Mouse (Mus musculus) hindbrain, embryonic 16.5 days (tissue): ENCODE data around the gene Rps11. TPM values are rescaled to one million over a fixed set of nuclear protein-coding genes. Genes with fewer than 3 reads are reported as not detected.
"Not testable (repeated sequence)": the region's sequence is repeated elsewhere in the genome, so short reads cannot be mapped to it uniquely, and the experiment has no call there.

ENCODE experiments used
- ATAC-seq: fragments of 200-750 bp; cut with Nextera tagmentation; 2 replicates; pipeline ENCODE4 v1.8.0; 2017; ENCODE audit warnings: moderate TSS enrichment, moderate library complexity
- H3K27ac ChIP-seq: fragments of 300-500 bp; sonication (generic); 2 replicates; pipeline ENCODE4 v1.5.1; 2014; ENCODE audit warnings: low read depth, mild to moderate bottlenecking, control low read depth, low read length, moderate library complexity
- H3K27me3 ChIP-seq: fragments of 300-500 bp; sonication (generic); replicated peaks from 2 replicates; pipeline ENCODE4 v1.6.1; 2014; ENCODE audit warnings: low read length; ENCODE audit not compliant: control insufficient read depth, insufficient read depth
- H3K36me3 ChIP-seq: fragments of 300-500 bp; sonication (generic); 2 replicates; pipeline ENCODE4 v1.6.1; 2014; ENCODE audit warnings: mild to moderate bottlenecking, low read length, moderate library complexity, mixed read lengths; ENCODE audit not compliant: control insufficient read depth, insufficient read depth
- H3K4me1 ChIP-seq: fragments of 300-500 bp; sonication (generic); 2 replicates; pipeline ENCODE4 v1.6.1; 2014; ENCODE audit warnings: low read depth, low read length; ENCODE audit not compliant: control insufficient read depth, insufficient read depth
- H3K4me2 ChIP-seq: fragments of 300-500 bp; sonication (generic); 2 replicates; pipeline ENCODE4 v1.6.1; 2014; ENCODE audit warnings: mild to moderate bottlenecking, low read length, control low read depth, moderate library complexity
- H3K4me3 ChIP-seq: fragments of 300-500 bp; sonication (generic); 2 replicates; pipeline ENCODE4 v1.5.1; 2014; ENCODE audit warnings: mild to moderate bottlenecking, low read length, control low read depth, moderate library complexity
- H3K9ac ChIP-seq: fragments of 300-500 bp; sonication (generic); 2 replicates; pipeline ENCODE4 v1.6.1; 2014; ENCODE audit warnings: low read depth, mild to moderate bottlenecking, control low read depth, low read length, moderate library complexity
- H3K9me3 ChIP-seq: fragments of 300-500 bp; sonication (generic); 2 replicates; pipeline ENCODE4 v1.6.1; 2014; ENCODE audit warnings: mild to moderate bottlenecking, low read length, moderate library complexity; ENCODE audit not compliant: control insufficient read depth
- WGBS: fragments of 180-500 bp; shearing (Covaris S2); extraction: QIAGEN DNeasy Blood & Tissue Kit; methylation state at CpG from one replicate; pipeline ENCODE4 v1.1.7; 2014; 5-methylcytosine and 5-hydroxymethylcytosine counted together
- polyA plus RNA-seq: library from polyadenylated mRNA; unstranded; fragments of >200 nt; fragmentation: Nextera tagmentation; extraction: Ambion mirVana; gene quantifications from 2 replicates; pipeline ENCODE4 v1.2.1, GENCODE M21; 2015

Rps11 gene
- polyA plus RNA-seq, 1 experiment from 2014 or later, result 709 TPM

GRCm38 (mm10) chr7:45128624-45129246 lies 4.5 kb upstream of the Rps11 start, which contains the start of gene Rpl13a:
Gene Rpl13a, minus strand, starts transcription at chr7:45128761.
- Histone ChIP-seq H3K36me3 (peaks cover 18% of the 10 kb centered on the region), H3K9ac (peak within 1 kb of the TSS; percentile 100), H3K4me3 (peak within 1 kb of the TSS; percentile 89), H3K4me1 (peaks cover 27% of the 10 kb centered on the region), H3K4me2 (peak within 1 kb of the TSS; percentile 83), H3K9me3 (no peaks in the 10 kb centered on the region), H3K27ac (peak within 1 kb of the TSS; percentile 91), H3K27me3 (no peaks in the 10 kb centered on the region)
- under 1% methylated on average over 48 of the region's 48 CpGs for WGBS
- peak; percentile 95 for ATAC-seq

DNA sequence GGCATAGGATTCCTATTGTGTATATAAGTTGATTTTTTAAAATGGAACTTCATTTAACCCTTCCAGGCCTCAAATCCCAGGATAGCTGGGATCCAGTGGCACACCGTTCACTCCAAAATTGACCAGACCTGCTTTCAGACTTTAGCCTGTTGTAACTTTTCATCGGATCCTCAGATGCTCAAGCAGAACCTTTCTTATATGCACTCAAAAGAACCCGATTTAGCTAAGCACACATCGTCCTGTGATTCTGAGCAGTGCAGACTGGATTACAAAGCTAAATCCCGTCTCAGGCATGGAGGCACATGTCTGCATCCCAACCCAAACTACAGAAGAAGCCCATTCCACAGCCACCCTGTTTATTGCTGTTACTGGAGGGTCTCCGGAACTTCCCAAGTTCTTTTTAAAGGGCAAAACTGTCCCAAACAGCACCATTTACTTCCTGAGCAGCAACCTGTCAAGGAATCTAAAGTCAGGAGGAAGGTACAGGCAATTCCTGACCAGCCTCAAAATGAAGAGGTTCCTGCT lies 3.5 kb upstream of the Rps11 start:
- ATAC-seq, result no peak
- H3K27ac ChIP-seq, result peak overlapping the region; percentile 91
- peak overlapping the region; percentile 89 for H3K4me3 ChIP-seq
- peak overlapping the region; percentile 83 for H3K4me2 ChIP-seq
- no peaks in the 10 kb centered on the region for H3K27me3 ChIP-seq
- peaks cover 33% of the 10 kb centered on the region for H3K4me1 ChIP-seq
- 0% methylated on average over 6 of the region's 6 CpGs for WGBS
- H3K36me3 ChIP-seq, result peaks cover 22% of the 10 kb centered on the region
- peak overlapping the region; percentile 100 for H3K9ac ChIP-seq
- H3K9me3 ChIP-seq, result no peaks in the 10 kb centered on the region

- peaks cover 28% of the 10 kb centered on the region for H3K36me3 ChIP-seq
- 50% methylated on average over 21 of the region's 21 CpGs for WGBS
- peaks cover 37% of the 10 kb centered on the region for H3K4me1 ChIP-seq
Measured at GRCm38 (mm10) chr7:45126844-45127699, 2.8 kb upstream of the Rps11 start.

DNA sequence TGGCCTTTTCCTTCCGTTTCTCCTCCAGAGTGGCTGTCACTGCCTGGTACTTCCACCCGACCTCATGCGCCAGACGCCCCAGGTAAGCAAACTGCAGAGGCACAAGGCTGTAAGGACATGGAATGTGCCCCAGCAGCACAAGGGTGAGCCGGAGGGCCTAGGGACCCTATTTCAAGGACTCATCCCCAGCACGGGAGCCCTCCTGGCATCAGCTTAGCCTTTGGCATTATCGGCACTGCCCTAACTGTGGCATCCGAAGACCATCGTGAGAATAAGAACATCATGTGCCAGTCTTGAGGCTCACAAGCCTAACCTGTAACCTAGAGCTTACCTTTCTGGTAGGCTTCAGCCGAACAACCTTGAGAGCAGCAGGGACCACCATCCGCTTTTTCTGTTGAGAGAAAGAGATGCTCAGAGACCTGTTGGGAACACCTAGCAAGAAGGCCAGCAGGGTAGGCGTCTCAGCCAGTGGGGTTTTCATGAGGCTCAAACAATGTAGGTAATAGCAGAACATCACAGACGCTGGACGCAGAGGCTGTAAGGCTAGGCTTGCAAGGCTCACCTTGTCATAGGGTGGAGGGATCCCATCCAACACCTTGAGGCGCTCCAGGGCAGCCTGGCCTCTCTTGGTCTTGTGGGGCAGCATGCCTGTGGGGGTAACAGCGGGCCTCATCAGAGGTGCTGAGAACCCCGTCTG lies 2.1 kb upstream of the Rps11 start:
- Histone ChIP-seq H3K9ac (peak overlapping the region; percentile 13; the same call in 1 of the 2 replicates), H3K4me3 (no peak overlapping the region), H3K9me3 (no peaks in the 10 kb centered on the region), H3K27me3 (no peaks in the 10 kb centered on the region), H3K27ac (peak overlapping the region; percentile 18; the same call in 1 of the 2 replicates), H3K4me1 (peaks cover 39% of the 10 kb centered on the region), H3K36me3 (peaks cover 36% of the 10 kb centered on the region), H3K4me2 (peak overlapping the region; percentile 83)
- 81% methylated on average over 17 of the region's 17 CpGs for WGBS
- ATAC-seq, result no peak

More at GRCm38 (mm10) chr7:45126844-45127699, 2.8 kb upstream of the Rps11 start:
- peak overlapping the region; percentile 89 for H3K4me3 ChIP-seq
- H3K4me2 ChIP-seq, result peak overlapping the region; percentile 83
- peak overlapping the region; percentile 100 for H3K9ac ChIP-seq
- no peaks in the 10 kb centered on the region for H3K9me3 ChIP-seq
- ATAC-seq, result no peak
- H3K27me3 ChIP-seq, result no peaks in the 10 kb centered on the region
- peak overlapping the region; percentile 18; the same call in 1 of the 2 replicates for H3K27ac ChIP-seq

- H3K4me3 ChIP-seq, H3K9ac ChIP-seq, H3K27me3 ChIP-seq, H3K9me3 ChIP-seq, ATAC-seq, H3K4me2 ChIP-seq, H3K27ac ChIP-seq: not testable (repeated sequence)
- peaks cover 41% of the 10 kb centered on the region for H3K36me3 ChIP-seq
- WGBS, result 59% methylated on average over 5 of the region's 5 CpGs
- peaks cover 39% of the 10 kb centered on the region for H3K4me1 ChIP-seq
Measured at GRCm38 (mm10) chr7:45125649-45126048, 1.4 kb upstream of the Rps11 start.

DNA sequence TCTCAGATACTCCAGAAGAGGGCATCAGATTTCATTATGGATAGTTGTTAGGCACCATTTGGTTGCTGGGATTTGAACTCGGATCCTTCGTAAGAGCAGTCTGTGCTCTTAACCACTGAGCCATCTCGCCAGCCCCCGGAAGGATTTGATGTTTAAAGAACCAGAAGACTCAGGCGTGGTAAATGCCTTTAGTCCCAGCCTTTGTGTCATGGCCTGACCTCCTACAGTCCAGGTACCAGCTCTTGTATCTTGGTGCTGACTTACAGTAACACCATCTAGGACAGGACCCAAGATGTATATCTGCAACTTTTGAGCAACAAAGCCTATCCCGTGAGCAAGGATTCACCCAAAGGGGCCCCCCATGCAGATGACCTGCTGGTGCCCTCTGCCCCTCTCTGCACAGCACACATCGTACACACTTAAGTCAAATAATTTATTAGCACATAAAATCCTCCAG lies 933 bp upstream of the Rps11 start:
- no peak overlapping the region for H3K4me3 ChIP-seq
- H3K36me3 ChIP-seq, result peaks cover 43% of the 10 kb centered on the region
- H3K4me1 ChIP-seq, result peaks cover 39% of the 10 kb centered on the region

DNA sequence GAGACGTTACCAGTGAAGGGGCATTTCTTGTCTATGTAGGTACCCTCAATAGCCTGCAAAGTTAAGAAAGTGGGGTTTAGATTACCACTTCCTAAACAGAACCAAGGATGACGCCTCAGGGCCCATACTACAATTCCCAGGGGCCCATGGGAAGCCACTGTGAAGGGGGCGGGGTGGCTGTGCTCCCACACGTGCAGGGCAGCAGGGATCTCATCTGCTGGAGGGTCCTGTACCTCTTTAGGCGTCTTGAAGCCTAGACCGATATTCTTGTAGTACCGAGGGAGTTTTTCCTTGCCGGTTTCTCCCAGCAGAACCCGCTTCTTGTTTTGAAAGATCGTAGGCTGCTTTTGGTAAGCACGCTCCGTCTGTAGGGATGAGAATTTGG lies 1.1 kb downstream of the Rps11 start:
- no peak for ATAC-seq
- Histone ChIP-seq H3K27ac (no peak overlapping the region), H3K4me3 (peak overlapping the region; percentile 83), H3K9ac (peak overlapping the region; percentile 91), H3K36me3 (peaks cover 54% of the 10 kb centered on the region), H3K9me3 (no peaks in the 10 kb centered on the region), H3K27me3 (no peaks in the 10 kb centered on the region), H3K4me2 (peak overlapping the region; percentile 76), H3K4me1 (peaks cover 32% of the 10 kb centered on the region)
- WGBS, result 25% methylated on average over 12 of the region's 12 CpGs

More for the DNA sequence above, 933 bp upstream of the Rps11 start:
- no peak overlapping the region for H3K9ac ChIP-seq
- 21% methylated on average over 7 of the region's 7 CpGs for WGBS
- ATAC-seq, result no peak
- no peaks in the 10 kb centered on the region for H3K9me3 ChIP-seq
- peak overlapping the region; percentile 52 for H3K4me2 ChIP-seq
- H3K27me3 ChIP-seq, result no peaks in the 10 kb centered on the region
- H3K27ac ChIP-seq, result peak overlapping the region; percentile 60; the same call in 1 of the 2 replicates

DNA sequence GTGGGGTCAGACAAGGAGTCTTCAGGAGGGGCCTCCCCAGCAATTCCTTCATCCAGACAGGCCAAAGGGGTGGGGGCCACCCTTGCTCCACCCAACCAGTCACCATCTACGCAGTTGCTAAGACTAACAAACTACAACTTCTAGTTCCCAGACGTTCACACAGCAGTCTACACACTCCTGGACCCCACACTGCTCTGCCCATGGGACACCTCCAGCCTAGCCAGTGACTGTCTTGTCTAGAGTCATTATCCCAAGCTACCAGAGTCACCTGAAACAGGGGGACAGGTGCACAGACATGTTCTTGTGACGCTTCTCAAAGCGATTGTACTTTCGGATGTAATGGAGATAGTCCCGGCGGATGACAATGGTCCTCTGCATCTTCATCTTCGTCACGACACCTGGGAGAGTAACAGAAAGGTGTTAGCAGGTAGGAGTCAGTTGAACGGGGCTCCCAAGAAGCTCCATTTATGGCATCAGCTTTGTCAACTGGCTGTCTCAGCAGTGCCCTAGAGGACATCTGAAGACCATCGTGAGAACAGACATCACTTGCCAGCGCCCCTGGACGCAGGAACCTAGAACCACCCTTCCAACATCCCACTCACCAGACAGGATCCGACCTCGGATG lies 1.6 kb downstream of the Rps11 start:
- no peak for ATAC-seq
- Histone ChIP-seq H3K27me3 (no peaks in the 10 kb centered on the region), H3K4me3 (peak overlapping the region; percentile 83), H3K36me3 (peaks cover 54% of the 10 kb centered on the region), H3K4me1 (peaks cover 30% of the 10 kb centered on the region), H3K27ac (no peak overlapping the region), H3K4me2 (peak overlapping the region; percentile 76), H3K9me3 (no peaks in the 10 kb centered on the region), H3K9ac (peak overlapping the region; percentile 91)
- WGBS, result 85% methylated on average over 15 of the region's 15 CpGs
